Mouse (Mus musculus) embryonic facial prominence, embryonic 15.5 days (tissue): ENCODE data around the gene Hoxd4. TPM values are rescaled to one million over a fixed set of nuclear protein-coding genes. Genes with fewer than 3 reads are reported as not detected.

Experiments used
- ATAC-seq: fragments of 200-750 bp; cut with Nextera tagmentation; 2 replicates; pipeline ENCODE4 v1.8.0; 2017; ENCODE audit warnings: low read depth, moderate TSS enrichment; ENCODE audit not compliant: insufficient number of reproducible peaks, low FRiP score, low TSS enrichment
- H3K27ac ChIP-seq: fragments of 300-500 bp; sonication (generic); replicated peaks from 2 replicates; pipeline ENCODE4 v1.5.1; 2015; ENCODE audit warnings: mild to moderate bottlenecking, inconsistent platforms
- H3K27me3 ChIP-seq: fragments of 300-500 bp; sonication (generic); 2 replicates; pipeline ENCODE4 v1.6.1; 2015; ENCODE audit warnings: inconsistent platforms
- H3K36me3 ChIP-seq: fragments of 300-500 bp; sonication (generic); 2 replicates; pipeline ENCODE4 v1.6.1; 2015; ENCODE audit warnings: mild to moderate bottlenecking, inconsistent platforms
- H3K4me1 ChIP-seq: fragments of 300-500 bp; sonication (generic); 2 replicates; pipeline ENCODE4 v1.6.1; 2015; ENCODE audit warnings: inconsistent platforms
- H3K4me2 ChIP-seq: fragments of 300-500 bp; sonication (generic); replicated peaks from 2 replicates; pipeline ENCODE4 v1.6.1; 2015; ENCODE audit warnings: mild to moderate bottlenecking, inconsistent platforms
- H3K4me3 ChIP-seq: fragments of 300-500 bp; sonication (generic); replicated peaks from 2 replicates; pipeline ENCODE4 v1.5.1; 2015; ENCODE audit warnings: mild to moderate bottlenecking, inconsistent platforms
- H3K9ac ChIP-seq: fragments of 300-500 bp; sonication (generic); 2 replicates; pipeline ENCODE4 v1.6.1; 2015; ENCODE audit warnings: inconsistent platforms
- H3K9me3 ChIP-seq: fragments of 300-500 bp; sonication (generic); replicated peaks from 2 replicates; pipeline ENCODE4 v1.6.1; 2016; ENCODE audit warnings: inconsistent platforms
- WGBS: fragments of 180-500 bp; shearing (Covaris S2); methylation state at CpG from one replicate; pipeline ENCODE4 v1.1.7; 2015; 5-methylcytosine and 5-hydroxymethylcytosine counted together
- polyA plus RNA-seq: library from polyadenylated mRNA; unstranded; fragments of >200 nt; fragmentation: Nextera tagmentation; extraction: Ambion mirVana; gene quantifications from 2 replicates; pipeline ENCODE4 v1.2.1, GENCODE M21; 2015

The Hoxd4 gene
- polyA plus RNA-seq, 1 experiment from 2014 or later, result 0.35 TPM

- H3K27ac ChIP-seq, result no peak overlapping the region
- H3K9me3 ChIP-seq, result no peaks in the 10 kb centered on the region
- H3K36me3 ChIP-seq, result no peaks in the 10 kb centered on the region
- H3K9ac ChIP-seq, result no peak overlapping the region
- no peak for ATAC-seq
- peak overlapping the region; percentile 35 for H3K4me3 ChIP-seq
- peaks cover 95% of the 10 kb centered on the region for H3K27me3 ChIP-seq
- H3K4me2 ChIP-seq, result peak overlapping the region; percentile 57
- WGBS, result 1% methylated on average over 25 of the region's 25 CpGs
- H3K4me1 ChIP-seq, result peaks cover 21% of the 10 kb centered on the region
Observed at GRCm38 (mm10) chr2:74753175-74753523, 41.4 kb downstream of the Hoxd4 start.

GRCm38 (mm10) chr2:74753711-74754110, 42.0 kb downstream of the Hoxd4 start:
- H3K36me3 ChIP-seq, result no peaks in the 10 kb centered on the region
- peaks cover 21% of the 10 kb centered on the region for H3K4me1 ChIP-seq
- H3K9ac ChIP-seq, result no peak overlapping the region
- no peak overlapping the region for H3K4me3 ChIP-seq
- no peak overlapping the region for H3K4me2 ChIP-seq
- ATAC-seq, result no peak
- H3K27ac ChIP-seq, result no peak overlapping the region
- peaks cover 95% of the 10 kb centered on the region for H3K27me3 ChIP-seq
- WGBS, result 23% methylated on average over 5 of the region's 5 CpGs
- H3K9me3 ChIP-seq, result no peaks in the 10 kb centered on the region

GRCm38 (mm10) chr2:74760146-74760545, 48.4 kb downstream of the Hoxd4 start:
- Histone ChIP-seq H3K4me1 (peaks cover 19% of the 10 kb centered on the region), H3K36me3 (no peaks in the 10 kb centered on the region), H3K9ac (no peak overlapping the region), H3K27ac (no peak overlapping the region), H3K4me2 (no peak overlapping the region), H3K9me3 (no peaks in the 10 kb centered on the region), H3K4me3 (no peak overlapping the region), H3K27me3 (peaks cover 89% of the 10 kb centered on the region)
- no peak for ATAC-seq
- 7% methylated on average over 1 of the region's 1 CpGs for WGBS

GRCm38 (mm10) chr2:74761941-74762340, 50.2 kb downstream of the Hoxd4 start:
- Histone ChIP-seq H3K9ac (no peak overlapping the region), H3K36me3 (no peaks in the 10 kb centered on the region), H3K4me3 (peak overlapping the region; percentile 54), H3K9me3 (no peaks in the 10 kb centered on the region), H3K4me2 (peak overlapping the region; percentile 91), H3K27ac (no peak overlapping the region), H3K27me3 (peaks cover 91% of the 10 kb centered on the region), H3K4me1 (peaks cover 19% of the 10 kb centered on the region)
- WGBS, result 5% methylated on average over 13 of the region's 13 CpGs
- ATAC-seq, result no peak

GRCm38 (mm10) chr2:74762522-74763244, 51.0 kb downstream of the Hoxd4 start, which contains the start of gene Hoxd1:
Gene Hoxd1 (plus strand): TSS chr2:74762980.
- H3K4me1 ChIP-seq, result peaks cover 19% of the 10 kb centered on the region
- H3K4me3 ChIP-seq, result peak within 1 kb of the TSS; percentile 54
- peak within 1 kb of the TSS; percentile 91 for H3K4me2 ChIP-seq
- no peak within 1 kb of the TSS for H3K27ac ChIP-seq
- peak within 1 kb of the TSS; percentile 13; the same call in 1 of the 2 replicates for H3K9ac ChIP-seq
- H3K27me3 ChIP-seq, result peaks cover 87% of the 10 kb centered on the region
- no peaks in the 10 kb centered on the region for H3K36me3 ChIP-seq
- ATAC-seq, result 0 out of 2 replicates have a peak, but pooled peaks have one; percentile 60
- no peaks in the 10 kb centered on the region for H3K9me3 ChIP-seq
- under 1% methylated on average over 58 of the region's 61 CpGs for WGBS

- Histone ChIP-seq H3K4me2 (peak overlapping the region; percentile 91), H3K9me3 (no peaks in the 10 kb centered on the region), H3K36me3 (no peaks in the 10 kb centered on the region), H3K27ac (no peak overlapping the region), H3K4me1 (peaks cover 19% of the 10 kb centered on the region), H3K27me3 (peaks cover 83% of the 10 kb centered on the region), H3K4me3 (peak overlapping the region; percentile 54), H3K9ac (peak overlapping the region; percentile 13; the same call in 1 of the 2 replicates)
- ATAC-seq, result peak; percentile 47; the same call in 1 of the 2 replicates
- 2% methylated on average over 49 of the region's 53 CpGs for WGBS
Observed at GRCm38 (mm10) chr2:74763245-74763735, 51.6 kb downstream of the Hoxd4 start.

GRCm38 (mm10) chr2:74763976-74764375, 52.2 kb downstream of the Hoxd4 start:
- H3K27ac ChIP-seq, result no peak overlapping the region
- no peaks in the 10 kb centered on the region for H3K9me3 ChIP-seq
- no peak overlapping the region for H3K4me2 ChIP-seq
- H3K4me1 ChIP-seq, result peaks cover 19% of the 10 kb centered on the region
- peaks cover 83% of the 10 kb centered on the region for H3K27me3 ChIP-seq
- H3K9ac ChIP-seq, result no peak overlapping the region
- no peak for ATAC-seq
- 50% methylated on average over 10 of the region's 10 CpGs for WGBS
- peak overlapping the region; percentile 54; the same call in 1 of the 2 replicates for H3K4me3 ChIP-seq
- no peaks in the 10 kb centered on the region for H3K36me3 ChIP-seq

- no peak overlapping the region for H3K4me2 ChIP-seq
- no peaks in the 10 kb centered on the region for H3K36me3 ChIP-seq
- H3K4me3 ChIP-seq, result no peak overlapping the region
- ATAC-seq, result no peak
- no peak overlapping the region for H3K27ac ChIP-seq
- 70% methylated on average over 2 of the region's 2 CpGs for WGBS
- peaks cover 17% of the 10 kb centered on the region for H3K27me3 ChIP-seq
- H3K4me1 ChIP-seq, result no peaks in the 10 kb centered on the region
- H3K9ac ChIP-seq, result no peak overlapping the region
- H3K9me3 ChIP-seq, result no peaks in the 10 kb centered on the region
Observed at GRCm38 (mm10) chr2:74774359-74774758, 62.6 kb downstream of the Hoxd4 start.

- Histone ChIP-seq H3K9me3 (no peaks in the 10 kb centered on the region), H3K4me3 (no peak overlapping the region), H3K9ac (no peak overlapping the region), H3K27ac (no peak overlapping the region), H3K4me1 (no peaks in the 10 kb centered on the region), H3K27me3 (peaks cover 5% of the 10 kb centered on the region), H3K4me2 (no peak overlapping the region), H3K36me3 (no peaks in the 10 kb centered on the region)
- no peak for ATAC-seq
- WGBS, result 56% methylated on average over 13 of the region's 13 CpGs
Observed at GRCm38 (mm10) chr2:74777536-74778275, 66.0 kb downstream of the Hoxd4 start.
